19 mouse cellular contexts compared by ENCODE assay signal in genomic region chr16:92037891-92038607, GRCm38 (mm10). TPM values are rescaled to one million over a fixed set of nuclear protein-coding genes. Genes with fewer than 3 reads are reported as not detected.
DNase-seq lines count a peak whose midpoint lies in the region; ATAC-seq and TF ChIP-seq lines count a peak whose summit lies in the region.
"Had no signal": no experiment of that assay in that cellular context is flagged by ENCODE, and none has a peak within 500 bp of the region (broad histone marks: within the 10 kb centered on the region; RNA-seq: fewer than 3 reads in every experiment).

No protein-coding gene starts in this region.

- H3K9me3 ChIP-seq in kidney, embryonic 14.5 days (ENCODE audit: control insufficient read depth, low read length): peaks cover 3% of the 10 kb centered on the region; the same call in 1 of the 2 replicates
- H3K9me3 ChIP-seq: limb, embryonic 10.5 days had no signal

- no peak for TF ChIP-seq POLR2A in kidney, adult 2 months (IDR thresholded peaks at IDR 0.05; ENCODE audit: low read depth, low read length)
- TF ChIP-seq POLR2A in bone marrow, adult 2 months (IDR thresholded peaks at IDR 0.05; ENCODE audit: borderline replicate concordance, control insufficient read depth, low read depth, low read length): no peak

- 62% methylated on average over 21 of the region's 21 CpGs for WGBS in kidney, adult 2 months
- 75% methylated on average over 21 of the region's 21 CpGs for WGBS in kidney, embryonic 14.5 days
- 33% methylated on average over 21 of the region's 21 CpGs for WGBS in bone marrow, adult 2 months

- H3K4me2 ChIP-seq in kidney, embryonic 14.5 days (replicated peaks; ENCODE audit: low read depth, low read length): no peak overlapping the region
- H3K4me2 ChIP-seq: heart, embryonic 11.5 days had no signal

- no peak overlapping the region for H3K9ac ChIP-seq in kidney, embryonic 14.5 days (ENCODE audit: low read depth, low read length)
- H3K9ac ChIP-seq: liver, embryonic 14.5 days had no signal

- H3K27me3 ChIP-seq in kidney, adult 2 months (replicated peaks; ENCODE audit: control insufficient read depth, insufficient read depth, low read length): no peaks in the 10 kb centered on the region
- no peaks in the 10 kb centered on the region for H3K27me3 ChIP-seq in kidney, embryonic 14.5 days (ENCODE audit: control insufficient read depth, insufficient read depth, low read length)

- H3K4me1 ChIP-seq in kidney, adult 2 months (ENCODE audit: control insufficient read depth, insufficient read depth, low read length): no peaks in the 10 kb centered on the region
- H3K4me1 ChIP-seq in kidney, embryonic 14.5 days (ENCODE audit: control insufficient read depth, insufficient read depth, low read length): 0 out of 2 replicates have a peak, but pooled peaks cover 3% of the 10 kb centered on the region
- no peaks in the 10 kb centered on the region; the same call in 1 of the 2 replicates for H3K4me1 ChIP-seq in bone marrow, adult 2 months (ENCODE audit: control insufficient read depth, insufficient read depth, low read length)

- peak overlapping the region; percentile 46; the same call in 1 of the 2 replicates for H3K27ac ChIP-seq in kidney, adult 2 months (ENCODE audit: insufficient read depth, low read depth, low read length)
- no peak overlapping the region for H3K27ac ChIP-seq in kidney, embryonic 14.5 days (ENCODE audit: low read depth, low read length)
- 0 out of 2 replicates have a peak overlapping the region, but pooled peaks have one; percentile 0 for H3K27ac ChIP-seq in bone marrow, adult 2 months (ENCODE audit: control insufficient read depth, insufficient read depth, low read depth, low read length, poor library complexity)
- H3K27ac ChIP-seq: hindbrain, embryonic 10.5 days; limb, embryonic 10.5 days; liver, embryonic 14.5 days; macrophage had no signal

- no peak for ATAC-seq in kidney, embryonic 14.5 days (ENCODE audit: low FRiP score, low TSS enrichment)
- ATAC-seq: activated CD4-positive, CD25-positive, alpha-beta regulatory T cell, adult 4 months; forebrain, embryonic 16.5 days; intestine, postnatal 0 days had no signal

- peak; percentile 59 for DNase-seq in kidney, adult 2 months
- DNase-seq in kidney, postnatal 25 days: peak; percentile 28 to 66
- peak; percentile 51 to 55 for DNase-seq in thymus, postnatal 10 days (ENCODE audit: low spot score in 2 of 2)
- DNase-seq in cerebellum, postnatal 36 days: no peak
- DNase-seq in embryo, embryonic 11 days: no peak
- no peak for DNase-seq in Muller cell, postnatal 12 days (ENCODE audit: inconsistent ontology term)
- DNase-seq: cerebellum, adult 11-12 months; gastrocnemius, postnatal 10 days had no signal

- TF ChIP-seq CTCF in kidney, adult 2 months (conservative IDR thresholded peaks at IDR 0.05; ENCODE audit: insufficient read depth, insufficient read length, low read depth, low read length): no peak
- TF ChIP-seq CTCF in bone marrow, adult 2 months (IDR thresholded peaks at IDR 0.05; ENCODE audit: control insufficient read depth, insufficient read depth, low read length): no peak

- no peaks in the 10 kb centered on the region for H3K36me3 ChIP-seq in kidney, adult 2 months (ENCODE audit: control insufficient read depth, insufficient read depth, low read length)
- H3K36me3 ChIP-seq in kidney, embryonic 14.5 days (ENCODE audit: control insufficient read depth, insufficient read depth, low read length): no peaks in the 10 kb centered on the region
- H3K36me3 ChIP-seq: hindbrain, embryonic 10.5 days; limb, embryonic 10.5 days had no signal

- no peak overlapping the region for H3K4me3 ChIP-seq in kidney, adult 2 months (ENCODE audit: insufficient read depth, low read depth, low read length)
- no peak overlapping the region for H3K4me3 ChIP-seq in kidney, embryonic 14.5 days (ENCODE audit: low read length)
- H3K4me3 ChIP-seq in bone marrow, adult 2 months (replicated peaks; ENCODE audit: control insufficient read depth, low read depth, low read length): no peak overlapping the region
- H3K4me3 ChIP-seq: erythroblast, embryonic 14.5 days; hindbrain, embryonic 10.5 days; limb, embryonic 10.5 days had no signal

RNA-seq across cellular contexts. Expression of gene Mrps6, which starts 20.0 kb away (rescaled TPM):
- 99.2 and 129 TPM in 2 replicates for polyA plus RNA-seq in kidney, adult 2 months (2012; rRNA removed)
- polyA plus RNA-seq in kidney, embryonic 14.5 days (2014; fragmentation: Nextera tagmentation; extraction: Ambion mirVana): 134 and 168 TPM in 2 replicates
- polyA plus RNA-seq in bone marrow, adult 2 months (2011; ENCODE audit: insufficient read depth, insufficient read length, low replicate concordance, missing spikeins): 10.5 and 15.7 TPM in 2 replicates
- polyA plus RNA-seq: erythroblast, embryonic 14.5 days had no signal

RNA-seq across cellular contexts. Expression of gene Gm49711, which starts 20.1 kb away (rescaled TPM):
- 0.16 TPM in 1 of 2 replicates, not detected in the other for polyA plus RNA-seq in kidney, adult 2 months (2012; rRNA removed)
- polyA plus RNA-seq in kidney, embryonic 14.5 days (2014; fragmentation: Nextera tagmentation; extraction: Ambion mirVana): 0.30 and 0.32 TPM in 2 replicates
- polyA plus RNA-seq in bone marrow, adult 2 months (2011; ENCODE audit: insufficient read depth, insufficient read length, low replicate concordance, missing spikeins): not detected in 2 replicates
- polyA plus RNA-seq: activated CD4-positive, CD25-positive, alpha-beta regulatory T cell, adult 4 months; intestine, postnatal 0 days; liver, embryonic 14.5 days; macrophage had no signal

RNA-seq across cellular contexts. Expression of gene Slc5a3, which starts 20.1 kb away (rescaled TPM):
- polyA plus RNA-seq in kidney, adult 2 months (2012; rRNA removed): 17.1 and 17.6 TPM in 2 replicates
- polyA plus RNA-seq in kidney, embryonic 14.5 days (2014; fragmentation: Nextera tagmentation; extraction: Ambion mirVana): 5.0 and 13.6 TPM in 2 replicates
- polyA plus RNA-seq in bone marrow, adult 2 months (2011; ENCODE audit: insufficient read depth, insufficient read length, low replicate concordance, missing spikeins): 0.97 and 3.9 TPM in 2 replicates
- polyA plus RNA-seq: erythroblast, embryonic 14.5 days had no signal

Comparison
In these comparisons a context has a peak if more than half of its experiments do, and no peak if none do; other contexts are left out.
1. DNase-seq: peak in kidney, adult 2 months (single experiment), kidney, postnatal 25 days (2 of 2) and thymus, postnatal 10 days (2 of 2); none in cerebellum, postnatal 36 days (0 of 2), embryo, embryonic 11 days (single experiment) and Muller cell, postnatal 12 days (single experiment).